Mouse (Mus musculus): ENCODE measurements around the gene Galp.

- TF ChIP-seq POLR2A (IDR thresholded peaks at IDR 0.05; ENCODE audit: low read depth, low read length) (no peak), CTCF (IDR thresholded peaks at IDR 0.05; ENCODE audit: borderline replicate concordance, insufficient read depth, low read length) (no peak)
These were observed 35.3 kb upstream of the Galp start for GRCm38 (mm10) chr7:6161541-6161940.
